Mouse (Mus musculus): ENCODE results near the gene 1700012B07Rik. TPM values are rescaled to one million over a fixed set of nuclear protein-coding genes. Genes with fewer than 3 reads are reported as not detected.
A peak's percentile ranks its signal among the peaks of the same experiment; 100 is the strongest.

Gene 1700012B07Rik
- polyA plus RNA-seq, 1 experiment from 2014 or later = not detected

DNA sequence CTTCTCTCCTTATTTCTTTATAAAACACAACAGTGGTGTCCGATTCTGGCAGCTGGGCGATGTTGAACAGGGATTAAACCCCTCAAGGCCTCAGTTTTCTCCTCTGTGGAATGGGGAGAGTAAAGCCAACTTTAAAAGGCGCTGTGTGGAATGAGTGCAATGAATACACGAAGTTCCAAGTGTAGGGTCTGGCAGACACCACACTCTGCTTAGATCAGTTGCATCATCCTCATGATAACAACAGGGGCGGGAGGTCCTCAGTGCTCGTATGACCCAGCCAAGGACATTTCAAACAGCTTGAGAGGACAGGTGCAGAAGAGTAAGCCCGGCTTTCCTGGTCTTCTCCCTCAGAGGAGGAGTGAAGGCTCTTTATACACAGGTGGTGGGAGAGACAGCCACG, 26.2 kb upstream of the 1700012B07Rik start:
- Histone ChIP-seq H3K9ac (replicated peaks; ENCODE audit: low read depth) (no peak overlapping the region), H3K4me2 (replicated peaks; ENCODE audit: low read depth, low read length) (no peak overlapping the region), H3K36me3 (ENCODE audit: insufficient read depth, low read length) (no peaks in the 10 kb centered on the region), H3K4me3 (ENCODE audit: low read depth, low read length) (no peak overlapping the region), H3K27me3 (replicated peaks; ENCODE audit: insufficient read depth, low read length) (no peaks in the 10 kb centered on the region), H3K27ac (ENCODE audit: low read length) (no peak overlapping the region), H3K4me1 (ENCODE audit: insufficient read depth, low read depth, low read length) (no peaks in the 10 kb centered on the region), H3K9me3 (ENCODE audit: low read length) (no peaks in the 10 kb centered on the region)
- WGBS = 79% methylated on average over 8 of the region's 8 CpGs
- TF ChIP-seq CTCF (IDR thresholded peaks at IDR 0.05) = no peak
- no peak for TF ChIP-seq EP300 (IDR thresholded peaks at IDR 0.05)
- DNase-seq (ENCODE audit: low spot score) (no peak), ATAC-seq (no peak)

GRCm38 (mm10) chr11:109853228-109853966, 25.6 kb upstream of the 1700012B07Rik start:
- no peak overlapping the region for H3K27ac ChIP-seq (ENCODE audit: low read length)
- no peaks in the 10 kb centered on the region for H3K9me3 ChIP-seq (ENCODE audit: low read length)
- no peak overlapping the region for H3K4me3 ChIP-seq (ENCODE audit: low read depth, low read length)
- no peak for TF ChIP-seq CTCF (IDR thresholded peaks at IDR 0.05)
- no peak for TF ChIP-seq EP300 (IDR thresholded peaks at IDR 0.05)
- H3K4me1 ChIP-seq (ENCODE audit: insufficient read depth, low read depth, low read length) = no peaks in the 10 kb centered on the region
- 62% methylated on average over 17 of the region's 17 CpGs for WGBS
- no peak overlapping the region for H3K9ac ChIP-seq (replicated peaks; ENCODE audit: low read depth)
- H3K27me3 ChIP-seq (replicated peaks; ENCODE audit: insufficient read depth, low read length) = no peaks in the 10 kb centered on the region
- no peak overlapping the region for H3K4me2 ChIP-seq (replicated peaks; ENCODE audit: low read depth, low read length)
- ATAC-seq (no peak), DNase-seq (ENCODE audit: low spot score) (no peak)
- H3K36me3 ChIP-seq (ENCODE audit: insufficient read depth, low read length) = no peaks in the 10 kb centered on the region

GRCm38 (mm10) chr11:109851996-109852395, 24.1 kb upstream of the 1700012B07Rik start:
- TF ChIP-seq CTCF (IDR thresholded peaks at IDR 0.05) (no peak), EP300 (IDR thresholded peaks at IDR 0.05) (no peak)
- ATAC-seq (no peak), DNase-seq (ENCODE audit: low spot score) (no peak)
- Histone ChIP-seq H3K27ac (ENCODE audit: low read length) (no peak overlapping the region), H3K27me3 (replicated peaks; ENCODE audit: insufficient read depth, low read length) (no peaks in the 10 kb centered on the region), H3K36me3 (ENCODE audit: insufficient read depth, low read length) (no peaks in the 10 kb centered on the region), H3K4me1 (ENCODE audit: insufficient read depth, low read depth, low read length) (no peaks in the 10 kb centered on the region), H3K9me3 (ENCODE audit: low read length) (no peaks in the 10 kb centered on the region), H3K4me2 (replicated peaks; ENCODE audit: low read depth, low read length) (no peak overlapping the region), H3K9ac (replicated peaks; ENCODE audit: low read depth) (no peak overlapping the region), H3K4me3 (ENCODE audit: low read depth, low read length) (no peak overlapping the region)
- WGBS = 59% methylated on average over 4 of the region's 4 CpGs

DNA sequence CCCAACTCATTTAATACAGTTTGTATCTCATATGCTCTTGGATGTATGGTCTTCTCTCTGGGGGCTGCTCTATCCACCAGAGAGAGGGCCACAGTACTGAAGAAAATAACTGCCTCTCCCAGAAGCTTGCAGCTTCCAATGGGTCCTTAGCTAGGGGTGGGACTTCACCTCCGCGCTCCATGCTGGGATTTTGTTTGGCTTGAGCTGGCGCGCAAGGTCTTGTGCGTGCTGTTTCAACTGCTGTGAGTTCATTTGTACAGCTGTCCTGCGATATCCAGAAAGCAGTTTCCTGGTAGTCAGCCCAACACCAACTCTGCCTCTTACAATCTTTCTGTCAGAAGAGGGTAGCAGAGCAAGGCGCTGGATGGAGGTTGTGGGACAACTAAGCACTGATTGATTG, 18.5 kb upstream of the 1700012B07Rik start:
- Histone ChIP-seq H3K9ac (replicated peaks; ENCODE audit: low read depth) (no peak overlapping the region), H3K27me3 (replicated peaks; ENCODE audit: insufficient read depth, low read length) (no peaks in the 10 kb centered on the region), H3K4me3 (ENCODE audit: low read depth, low read length) (no peak overlapping the region), H3K27ac (ENCODE audit: low read length) (peak overlapping the region; percentile 69), H3K4me2 (replicated peaks; ENCODE audit: low read depth, low read length) (no peak overlapping the region), H3K36me3 (ENCODE audit: insufficient read depth, low read length) (no peaks in the 10 kb centered on the region), H3K9me3 (ENCODE audit: low read length) (no peaks in the 10 kb centered on the region), H3K4me1 (ENCODE audit: insufficient read depth, low read depth, low read length) (no peaks in the 10 kb centered on the region)
- peak; percentile 63; the same call in 1 of the 2 replicates for ATAC-seq
- 23% methylated on average over 7 of the region's 7 CpGs for WGBS
- TF ChIP-seq EP300 (IDR thresholded peaks at IDR 0.05) = no peak
- peak; percentile 68 for DNase-seq (ENCODE audit: low spot score)

DNA sequence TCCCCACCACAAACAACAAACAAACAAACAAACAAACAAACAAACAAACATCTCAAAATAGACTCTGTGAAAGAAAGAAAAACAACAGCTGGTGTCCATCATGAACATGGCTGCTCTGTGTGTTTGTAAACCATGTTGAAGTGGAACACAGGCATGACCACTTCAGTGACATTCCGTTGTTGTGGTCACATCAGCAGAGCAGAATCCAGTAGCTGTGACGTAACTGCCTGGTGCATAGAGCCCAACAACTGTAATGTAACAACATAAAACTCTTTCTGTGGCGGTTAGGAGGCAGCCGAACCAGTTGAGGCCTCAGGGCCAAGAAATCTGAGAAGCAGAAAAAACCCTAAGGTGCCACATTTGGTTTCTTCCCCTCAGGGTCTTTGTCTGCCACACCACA, 17.8 kb upstream of the 1700012B07Rik start:
- Histone ChIP-seq H3K4me3 (ENCODE audit: low read depth, low read length) (no peak overlapping the region), H3K4me1 (ENCODE audit: insufficient read depth, low read depth, low read length) (no peaks in the 10 kb centered on the region), H3K9ac (replicated peaks; ENCODE audit: low read depth) (no peak overlapping the region), H3K9me3 (ENCODE audit: low read length) (no peaks in the 10 kb centered on the region), H3K27me3 (replicated peaks; ENCODE audit: insufficient read depth, low read length) (no peaks in the 10 kb centered on the region), H3K36me3 (ENCODE audit: insufficient read depth, low read length) (no peaks in the 10 kb centered on the region), H3K27ac (ENCODE audit: low read length) (peak overlapping the region; percentile 69), H3K4me2 (replicated peaks; ENCODE audit: low read depth, low read length) (no peak overlapping the region)
- WGBS = 36% methylated on average over 4 of the region's 4 CpGs
- ATAC-seq = peak; percentile 63
- peak; percentile 69 for DNase-seq (ENCODE audit: low spot score)
- TF ChIP-seq CTCF (IDR thresholded peaks at IDR 0.05) (no peak), EP300 (IDR thresholded peaks at IDR 0.05) (0 out of 2 replicates have a peak, but pooled peaks have one; percentile 13)

DNA sequence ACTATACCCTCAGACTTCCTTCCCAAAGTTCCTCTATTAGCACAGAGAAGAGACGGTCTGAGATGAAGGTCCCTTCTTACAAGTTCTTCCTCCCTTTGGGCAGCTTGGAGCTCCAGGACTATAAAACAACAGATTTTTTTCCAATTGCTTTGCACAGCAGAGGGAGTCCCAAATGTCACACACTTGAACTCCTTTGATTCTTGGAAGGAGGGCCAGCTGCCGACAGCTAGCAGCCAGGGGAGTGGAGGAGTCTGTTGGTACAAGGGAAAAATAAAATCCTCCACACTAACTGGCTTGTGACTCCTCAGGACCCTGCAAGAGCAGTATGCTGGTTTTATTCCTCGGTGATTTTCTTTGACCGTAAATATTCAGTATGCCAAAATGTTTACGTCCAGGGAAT, 16.6 kb upstream of the 1700012B07Rik start:
- H3K27ac ChIP-seq (ENCODE audit: low read length) = peak overlapping the region; percentile 44
- TF ChIP-seq CTCF (IDR thresholded peaks at IDR 0.05) (no peak; the same call in 1 of the 2 replicates), EP300 (IDR thresholded peaks at IDR 0.05) (no peak)
- H3K4me2 ChIP-seq (replicated peaks; ENCODE audit: low read depth, low read length) = no peak overlapping the region
- H3K9me3 ChIP-seq (ENCODE audit: low read length) = no peaks in the 10 kb centered on the region
- no peaks in the 10 kb centered on the region for H3K4me1 ChIP-seq (ENCODE audit: insufficient read depth, low read depth, low read length)
- 48% methylated on average over 5 of the region's 5 CpGs for WGBS
- H3K36me3 ChIP-seq (ENCODE audit: insufficient read depth, low read length) = no peaks in the 10 kb centered on the region
- H3K27me3 ChIP-seq (replicated peaks; ENCODE audit: insufficient read depth, low read length) = no peaks in the 10 kb centered on the region
- no peak overlapping the region for H3K9ac ChIP-seq (replicated peaks; ENCODE audit: low read depth)
- peak; percentile 43 for DNase-seq (ENCODE audit: low spot score)
- ATAC-seq = 0 out of 2 replicates have a peak, but pooled peaks have one; percentile 12
- no peak overlapping the region for H3K4me3 ChIP-seq (ENCODE audit: low read depth, low read length)

All from lung, postnatal 0 days (tissue).